Mouse (Mus musculus) frontal cortex, postnatal 14 days (tissue): Measurements from ENCODE around the gene Treml2.
"Not testable (repeated sequence)": the region's sequence is repeated elsewhere in the genome, so short reads cannot be mapped to it uniquely, and the experiment has no call there.

ENCODE experiments used
- DNase-seq, 2 experiments: peaks; one replicate each; pipeline ENCODE4 v3.0.0; 2022; ENCODE audit warnings: low spot score in 2 of 2

Treml2 gene

GRCm38 (mm10) chr17:48293500-48294194 is 5.7 kb upstream of the Treml2 start:
- no peak for DNase-seq

- no peak for DNase-seq
Measured at GRCm38 (mm10) chr17:48299756-48300155, 458 bp downstream of the Treml2 start.

DNA sequence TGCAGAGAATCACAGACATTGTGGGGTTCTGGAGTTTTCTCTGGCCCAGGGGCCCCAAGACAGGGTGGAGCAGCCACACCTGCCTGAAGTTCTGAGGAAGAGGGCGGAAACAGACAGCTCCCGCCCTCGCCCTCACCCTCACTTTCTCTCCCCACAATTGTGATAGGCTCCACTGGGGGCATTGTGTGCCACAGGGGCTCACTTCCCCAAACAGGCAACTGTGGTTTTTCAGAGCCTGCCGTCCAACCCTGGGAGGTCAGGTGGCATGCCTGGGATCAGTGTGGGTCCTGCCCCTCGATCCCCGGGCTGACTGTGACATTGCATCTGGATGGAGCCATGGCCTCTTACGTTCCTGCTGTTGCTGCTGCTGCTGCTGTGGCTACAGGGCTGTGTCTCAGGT is 901 bp downstream of the Treml2 start:
- no peak for DNase-seq

- no peak for DNase-seq
Measured at GRCm38 (mm10) chr17:48300861-48301260, 1.6 kb downstream of the Treml2 start.

GRCm38 (mm10) chr17:48301792-48302191 is 2.5 kb downstream of the Treml2 start:
- no peak for DNase-seq

DNA sequence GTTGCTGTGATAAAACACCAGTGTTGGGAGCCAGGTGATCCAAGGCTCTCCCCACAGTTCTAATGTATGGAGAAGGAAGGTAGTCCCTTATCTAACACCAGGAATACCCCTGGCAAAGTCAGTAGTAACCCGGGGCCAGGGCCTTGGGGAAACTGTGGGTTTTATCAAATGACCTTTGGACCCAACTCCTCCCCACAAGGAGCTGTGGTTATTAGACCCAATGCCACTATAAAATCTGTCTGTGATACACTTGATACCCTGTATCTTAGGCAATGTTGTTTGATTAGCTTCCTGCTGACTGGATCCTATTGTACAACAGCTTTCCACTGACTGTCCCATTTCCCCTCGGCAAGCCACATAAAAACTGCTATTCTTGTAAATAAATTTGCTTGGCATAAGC is 12.8 kb downstream of the Treml2 start:
- DNase-seq, result no peak

DNA sequence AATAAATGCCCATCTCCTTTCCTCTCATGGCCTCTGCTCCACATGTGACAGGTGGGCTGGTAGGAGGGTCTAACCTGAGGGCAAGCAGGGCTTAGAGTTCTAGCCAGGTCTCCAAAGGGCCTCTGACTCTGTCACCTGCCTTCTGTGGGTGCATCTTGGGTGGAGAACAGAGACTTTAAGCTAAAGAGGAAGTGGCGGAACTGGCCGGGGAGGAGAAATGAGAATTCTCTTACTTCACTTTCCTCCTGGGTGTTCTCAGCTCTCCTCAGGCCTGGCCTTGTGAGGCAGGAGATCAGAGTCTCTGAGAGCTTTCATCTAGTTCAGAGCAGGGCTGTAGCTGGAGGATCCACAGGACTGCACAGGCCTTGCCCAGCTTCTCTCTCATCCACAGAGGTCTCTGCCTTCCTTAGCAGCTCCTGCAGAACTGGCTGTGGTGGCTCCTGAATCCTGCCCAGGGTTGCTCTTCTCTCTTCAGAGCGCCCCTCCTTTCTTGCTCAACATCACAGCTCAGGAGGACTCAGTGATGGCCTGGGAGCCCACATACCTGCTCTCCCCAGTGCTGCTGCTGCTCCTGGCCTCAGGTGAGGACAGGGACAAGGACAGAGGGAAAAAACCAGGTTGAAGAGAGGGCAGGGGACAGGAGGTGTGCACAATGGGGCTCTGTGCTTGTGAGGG is 16.7 kb downstream of the Treml2 start, which contains the start of gene B430306N03Rik:
TSS of gene B430306N03Rik (plus strand) at position 237 of the 675 bp plus-strand sequence.
- not testable (repeated sequence) for DNase-seq

GRCm38 (mm10) chr17:48318686-48319085 is 19.4 kb downstream of the Treml2 start:
- DNase-seq, result no peak

GRCm38 (mm10) chr17:48321279-48321678 is 22.0 kb downstream of the Treml2 start:
- DNase-seq, result no peak

GRCm38 (mm10) chr17:48323236-48323635 is 23.9 kb downstream of the Treml2 start:
- DNase-seq, result no peak

- DNase-seq, result no peak
Measured at GRCm38 (mm10) chr17:48324258-48324657, 25.0 kb downstream of the Treml2 start.

DNA sequence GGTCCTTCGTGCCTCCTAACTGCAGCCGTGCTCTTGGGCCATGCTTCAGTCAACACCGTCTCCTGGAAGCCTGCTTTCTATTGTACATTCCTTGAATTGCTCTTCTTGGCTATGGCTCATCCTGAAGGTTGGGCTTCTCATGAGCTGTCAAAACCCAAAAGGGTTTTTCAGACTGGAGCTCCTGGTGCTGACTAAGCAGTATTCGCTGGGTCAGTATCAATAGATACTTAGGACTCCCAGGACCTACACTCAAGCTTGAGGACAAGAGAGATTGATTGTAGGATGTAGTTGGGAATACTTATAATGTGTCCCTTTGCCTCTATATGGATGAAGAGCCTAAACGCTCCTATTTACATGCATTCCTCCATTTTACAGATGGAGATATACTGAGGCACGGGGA is 25.8 kb downstream of the Treml2 start:
- no peak for DNase-seq

DNA sequence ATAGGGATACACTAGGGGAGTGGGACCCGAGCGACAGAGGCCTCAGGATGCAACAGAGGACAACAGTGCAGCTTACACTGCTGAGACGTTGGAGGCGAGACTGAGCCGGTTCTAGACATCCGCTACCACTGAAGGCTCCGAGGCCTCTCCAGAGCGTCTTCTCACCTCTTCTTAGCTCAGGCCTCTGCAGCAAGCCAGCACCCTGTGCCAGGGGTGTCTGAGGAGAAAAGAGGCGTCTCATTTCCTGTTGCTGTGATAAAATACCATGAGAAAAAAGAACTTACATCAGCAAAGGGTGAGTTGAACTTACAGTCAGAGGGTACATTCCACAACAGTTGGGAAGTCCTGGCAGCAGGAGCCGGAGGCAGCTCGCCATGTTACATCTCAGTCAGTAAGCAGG is 26.3 kb downstream of the Treml2 start:
- no peak for DNase-seq

GRCm38 (mm10) chr17:48326656-48327055 is 27.4 kb downstream of the Treml2 start:
- DNase-seq, result peak; percentile 51 to 55

DNA sequence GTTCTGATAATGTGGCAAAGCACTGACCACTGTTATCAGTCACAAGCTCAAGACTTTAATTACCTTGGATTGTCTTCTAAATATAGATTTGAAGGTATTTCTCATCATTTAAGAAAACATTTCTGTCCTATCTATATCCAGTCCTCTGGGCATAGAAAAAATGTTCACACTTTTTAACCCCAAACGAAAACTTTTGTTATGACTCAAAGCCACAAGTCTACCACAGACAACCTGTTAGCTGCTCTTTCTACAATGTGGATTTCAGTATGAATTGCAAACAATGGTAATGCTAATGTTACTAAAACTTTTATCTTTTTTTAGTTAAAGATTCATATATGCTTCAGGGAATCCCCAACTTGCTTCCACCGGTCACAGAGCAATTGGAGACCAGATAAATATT is 33.2 kb downstream of the Treml2 start:
- DNase-seq, result no peak

DNA sequence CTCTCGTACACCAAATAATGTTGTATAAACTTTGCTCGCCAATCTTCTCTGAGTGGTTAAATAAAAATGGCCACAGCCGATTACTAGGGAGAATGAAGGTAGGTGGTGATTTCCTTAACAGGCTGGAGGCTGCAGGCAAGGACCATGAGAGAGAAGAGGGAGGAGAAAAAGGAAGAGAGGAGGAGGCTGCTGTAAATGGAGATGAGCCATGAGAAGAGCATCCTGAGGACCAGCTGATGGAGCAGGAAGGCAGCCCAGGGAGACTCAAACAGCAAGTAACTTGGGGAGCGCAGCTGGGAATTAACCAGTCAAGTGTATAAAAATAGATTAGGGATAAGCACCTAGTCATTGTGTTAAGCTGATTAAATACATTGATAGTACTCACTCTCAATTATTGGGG is 34.9 kb downstream of the Treml2 start:
- no peak for DNase-seq

- DNase-seq, result peak; percentile 52 to 80
Measured at GRCm38 (mm10) chr17:48336857-48337256, 37.6 kb downstream of the Treml2 start.

DNA sequence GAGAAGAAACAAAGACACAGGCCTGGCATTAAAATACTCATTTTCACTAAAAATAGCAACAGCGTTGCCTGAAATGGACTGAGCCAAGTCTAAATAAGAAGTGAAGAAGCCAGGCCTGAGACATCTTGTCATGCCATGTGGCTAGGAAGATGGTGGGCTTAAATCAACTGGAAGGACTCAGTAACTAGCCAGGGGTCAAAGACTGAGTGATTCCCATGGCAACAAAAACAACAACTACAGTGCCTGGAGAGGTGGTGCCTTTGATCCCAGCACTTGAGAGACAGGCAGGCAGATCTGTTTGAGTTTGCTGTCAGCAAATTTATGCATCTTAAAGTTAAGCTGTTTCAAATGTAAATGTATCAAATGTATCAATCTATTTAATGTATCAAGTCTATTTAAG is 41.0 kb downstream of the Treml2 start:
- no peak for DNase-seq

DNA sequence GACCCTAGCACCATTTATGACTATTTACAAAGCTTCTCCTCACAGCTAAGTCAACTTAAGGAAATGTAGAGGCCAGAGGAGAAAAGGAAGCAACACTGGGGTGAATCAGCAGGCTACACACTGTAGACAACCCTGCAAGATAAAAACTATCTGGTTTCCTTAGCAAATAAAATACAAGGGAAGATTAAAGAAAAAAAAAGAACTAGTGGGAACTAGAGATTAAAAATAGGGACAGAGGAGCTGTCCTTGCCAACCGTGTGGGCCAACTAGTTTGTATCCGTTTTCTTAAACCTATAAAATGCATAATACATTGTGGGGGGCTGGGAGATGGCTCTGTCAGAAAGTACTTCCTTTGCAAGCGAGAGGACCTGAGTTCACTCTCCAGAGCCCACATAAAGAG is 42.6 kb downstream of the Treml2 start:
- no peak for DNase-seq

- DNase-seq, result no peak
Measured at GRCm38 (mm10) chr17:48343065-48343464, 43.8 kb downstream of the Treml2 start.

- no peak for DNase-seq
Measured at GRCm38 (mm10) chr17:48345824-48346223, 46.5 kb downstream of the Treml2 start.

- DNase-seq, result no peak
Measured at GRCm38 (mm10) chr17:48346231-48346630, 46.9 kb downstream of the Treml2 start, which contains the start of gene Trem2. TSS of gene Trem2 (plus strand) at chr17:48346401.

GRCm38 (mm10) chr17:48346834-48347233 is 47.5 kb downstream of the Treml2 start:
- DNase-seq, result no peak
